Mouse (Mus musculus): ENCODE measurements at regions not wholly inside any gene's neighbourhood (a gene's known extent, or its start where the extent isn't known, plus 50 kb on each side); places are given as distances from the start of the nearest gene placed in this dataset.

- POLR2A ChIA-PET: no interaction called here
Measured at GRCm38 (mm10) chr4:153321085-153321484, 161.5 kb downstream of the Ajap1 start.

GRCm38 (mm10) chr4:153320602-153321001, 162.0 kb downstream of the Ajap1 start:
- ChIA-PET CTCF (no interaction called here), POLR2A (no interaction called here)
- ATAC-seq (no peak), DNase-seq (ENCODE audit: low read depth, low spot score) (no peak)
- in situ Hi-C loops (cut with MboI; ENCODE audit: low pct_unique_long_range_greater_than_20kb): no loop called here
- no peak for TF ChIP-seq CTCF (IDR thresholded peaks at IDR 0.05)
- no peaks in the 10 kb centered on the region for H3K27me3 ChIP-seq

More at GRCm38 (mm10) chr4:153321085-153321484, 161.5 kb downstream of the Ajap1 start:
- TF ChIP-seq CTCF (IDR thresholded peaks at IDR 0.05): no peak
- no peaks in the 10 kb centered on the region for H3K27me3 ChIP-seq
- CTCF ChIA-PET: no interaction called here
- DNase-seq (ENCODE audit: low read depth, low spot score) (no peak), ATAC-seq (no peak)
- in situ Hi-C loops (cut with MboI; ENCODE audit: low pct_unique_long_range_greater_than_20kb): no loop called here

- CTCF ChIA-PET: no interaction called here
- no peak for TF ChIP-seq CTCF (IDR thresholded peaks at IDR 0.05)
- in situ Hi-C loops (cut with MboI; ENCODE audit: low pct_unique_long_range_greater_than_20kb): no loop called here
- no peak for DNase-seq (ENCODE audit: low read depth, low spot score)
- ATAC-seq: no peak
- H3K27me3 ChIP-seq: no peaks in the 10 kb centered on the region
- POLR2A ChIA-PET: no interaction called here
Measured at GRCm38 (mm10) chr4:153316964-153317724, 165.5 kb downstream of the Ajap1 start.

GRCm38 (mm10) chr4:153316519-153316918, 166.1 kb downstream of the Ajap1 start:
- in situ Hi-C loops (cut with MboI; ENCODE audit: low pct_unique_long_range_greater_than_20kb): no loop called here
- ChIA-PET CTCF (no interaction called here), POLR2A (no interaction called here)
- no peak for TF ChIP-seq CTCF (IDR thresholded peaks at IDR 0.05)
- DNase-seq (ENCODE audit: low read depth, low spot score) (no peak), ATAC-seq (no peak)
- H3K27me3 ChIP-seq: no peaks in the 10 kb centered on the region

- no peak for TF ChIP-seq CTCF (IDR thresholded peaks at IDR 0.05)
- POLR2A ChIA-PET: no interaction called here
Measured at GRCm38 (mm10) chr4:153313961-153314360, 168.7 kb downstream of the Ajap1 start.

GRCm38 (mm10) chr4:153311574-153311973, 171.0 kb downstream of the Ajap1 start:
- ChIA-PET POLR2A (no interaction called here), CTCF (no interaction called here)
- DNase-seq (ENCODE audit: low read depth, low spot score) (no peak), ATAC-seq (no peak)
- TF ChIP-seq CTCF (IDR thresholded peaks at IDR 0.05): no peak
- in situ Hi-C loops (cut with MboI; ENCODE audit: low pct_unique_long_range_greater_than_20kb): no loop called here
- H3K27me3 ChIP-seq: no peaks in the 10 kb centered on the region

More at GRCm38 (mm10) chr4:153313961-153314360, 168.7 kb downstream of the Ajap1 start:
- ATAC-seq: no peak
- no peak for DNase-seq (ENCODE audit: low read depth, low spot score)
- CTCF ChIA-PET: no interaction called here
- in situ Hi-C loops (cut with MboI; ENCODE audit: low pct_unique_long_range_greater_than_20kb): no loop called here
- no peaks in the 10 kb centered on the region for H3K27me3 ChIP-seq

- DNase-seq (ENCODE audit: low read depth, low spot score) (no peak), ATAC-seq (no peak)
- TF ChIP-seq CTCF (IDR thresholded peaks at IDR 0.05): no peak
- ChIA-PET CTCF (no interaction called here), POLR2A (no interaction called here)
- no peaks in the 10 kb centered on the region for H3K27me3 ChIP-seq
- in situ Hi-C loops (cut with MboI; ENCODE audit: low pct_unique_long_range_greater_than_20kb): no loop called here
Measured at GRCm38 (mm10) chr4:153310641-153311040, 172.0 kb downstream of the Ajap1 start.

GRCm38 (mm10) chr4:153303521-153303920, 179.1 kb downstream of the Ajap1 start:
- H3K27me3 ChIP-seq: no peaks in the 10 kb centered on the region
- DNase-seq (ENCODE audit: low read depth, low spot score) (no peak), ATAC-seq (no peak)
- ChIA-PET CTCF (no interaction called here), POLR2A (no interaction called here)
- TF ChIP-seq CTCF (IDR thresholded peaks at IDR 0.05): no peak
- in situ Hi-C loops (cut with MboI; ENCODE audit: low pct_unique_long_range_greater_than_20kb): no loop called here

- no peaks in the 10 kb centered on the region for H3K27me3 ChIP-seq
- DNase-seq (ENCODE audit: low read depth, low spot score) (no peak), ATAC-seq (no peak)
- in situ Hi-C loops (cut with MboI; ENCODE audit: low pct_unique_long_range_greater_than_20kb): no loop called here
- ChIA-PET POLR2A (no interaction called here), CTCF (no interaction called here)
- no peak for TF ChIP-seq CTCF (IDR thresholded peaks at IDR 0.05)
Measured at GRCm38 (mm10) chr4:153302855-153303254, 179.8 kb downstream of the Ajap1 start.

- no peak for DNase-seq (ENCODE audit: low read depth, low spot score)
- POLR2A ChIA-PET: no interaction called here
- no peak for ATAC-seq
- no peaks in the 10 kb centered on the region for H3K27me3 ChIP-seq
- in situ Hi-C loops (cut with MboI; ENCODE audit: low pct_unique_long_range_greater_than_20kb): no loop called here
- CTCF ChIA-PET: no interaction called here
- no peak for TF ChIP-seq CTCF (IDR thresholded peaks at IDR 0.05)
Measured at GRCm38 (mm10) chr4:153298277-153298676, 184.3 kb downstream of the Ajap1 start.

GRCm38 (mm10) chr4:153294828-153295227, 187.8 kb downstream of the Ajap1 start:
- ChIA-PET POLR2A (no interaction called here), CTCF (no interaction called here)
- no peak for TF ChIP-seq CTCF (IDR thresholded peaks at IDR 0.05)
- ATAC-seq: no peak
- H3K27me3 ChIP-seq: no peaks in the 10 kb centered on the region
- DNase-seq (ENCODE audit: low read depth, low spot score): no peak
- in situ Hi-C loops (cut with MboI; ENCODE audit: low pct_unique_long_range_greater_than_20kb): no loop called here

- CTCF ChIA-PET: no interaction called here
- TF ChIP-seq CTCF (IDR thresholded peaks at IDR 0.05): no peak
- POLR2A ChIA-PET: no interaction called here
- in situ Hi-C loops (cut with MboI; ENCODE audit: low pct_unique_long_range_greater_than_20kb): no loop called here
- H3K27me3 ChIP-seq: no peaks in the 10 kb centered on the region
- ATAC-seq (no peak), DNase-seq (ENCODE audit: low read depth, low spot score) (no peak)
Measured at GRCm38 (mm10) chr4:153293137-153293536, 189.5 kb downstream of the Ajap1 start.
